Mouse (Mus musculus) olfactory bulb, adult 2 months (tissue): ENCODE measurements at regions not wholly inside any gene's neighbourhood (a gene's known extent, or its start where the extent isn't known, plus 50 kb on each side); places are given as distances from the start of the nearest gene placed in this dataset.

Experiments
- H3K27ac ChIP-seq: fragments of 200-500 bp; 2 replicates; pipeline ENCODE4 v1.5.1; 2012; ENCODE audit warnings: low read depth, low read length; ENCODE audit not compliant: insufficient read depth
- H3K4me1 ChIP-seq: fragments of 200-500 bp; 2 replicates; pipeline ENCODE4 v1.6.1; 2012; ENCODE audit warnings: low read length; ENCODE audit not compliant: control insufficient read depth, insufficient read depth
- H3K4me3 ChIP-seq: fragments of 200-500 bp; 2 replicates; pipeline ENCODE4 v1.5.1; 2012; ENCODE audit warnings: mild to moderate bottlenecking, low read depth, low read length, moderate library complexity; ENCODE audit not compliant: insufficient read depth
- CTCF ChIP-seq: fragments of 200-500 bp; IDR thresholded peaks from 2 replicates; pipeline ENCODE4 v1.5.1; 2012; ENCODE audit warnings: low read depth, mild to moderate bottlenecking, low read length, moderate library complexity; ENCODE audit not compliant: insufficient read depth
- POLR2A ChIP-seq: fragments of 200-500 bp; IDR thresholded peaks from 2 replicates; pipeline ENCODE4 v1.6.1; 2012; ENCODE audit warnings: mild to moderate bottlenecking, low read depth, low read length, moderate library complexity; ENCODE audit not compliant: insufficient read depth
- WGBS: fragments of 180-500 bp; shearing (Covaris S2); methylation state at CpG from one replicate; pipeline ENCODE4 v1.1.7; 2018; 5-methylcytosine and 5-hydroxymethylcytosine counted together

DNA sequence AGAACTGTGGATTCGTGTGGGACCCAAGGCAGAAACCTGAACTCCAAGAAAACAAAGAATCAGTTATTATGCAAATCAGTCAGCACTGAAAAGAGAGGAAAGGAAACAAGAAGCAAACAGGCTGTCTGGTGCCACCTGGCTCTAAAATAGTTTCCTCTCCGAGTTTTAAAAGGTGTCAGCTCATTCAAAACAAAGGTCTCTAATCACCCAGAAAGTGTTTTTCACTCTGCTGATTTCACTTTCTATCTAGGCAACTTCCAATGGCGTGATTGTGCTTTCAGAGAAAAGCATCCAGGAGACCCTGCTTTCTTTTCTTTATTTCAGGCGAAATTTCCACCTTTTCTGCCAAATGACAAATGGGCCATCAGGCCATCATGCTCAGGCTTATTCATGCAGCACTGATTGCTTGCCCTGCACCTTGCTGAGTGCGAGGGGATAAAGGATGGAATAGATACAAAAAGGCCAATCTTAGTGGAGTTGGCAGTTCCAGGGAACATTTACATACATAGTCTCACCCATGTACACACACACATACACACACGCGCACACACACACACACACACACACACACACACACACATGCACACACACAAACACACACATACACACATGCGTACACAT, 374.5 kb upstream of the Gria1 start:
- Histone ChIP-seq H3K4me3 (no peak overlapping the region), H3K4me1 (no peaks in the 10 kb centered on the region), H3K27ac (no peak overlapping the region)
- TF ChIP-seq POLR2A (no peak), CTCF (no peak)
- 57% methylated on average over 8 of the region's 8 CpGs for WGBS

DNA sequence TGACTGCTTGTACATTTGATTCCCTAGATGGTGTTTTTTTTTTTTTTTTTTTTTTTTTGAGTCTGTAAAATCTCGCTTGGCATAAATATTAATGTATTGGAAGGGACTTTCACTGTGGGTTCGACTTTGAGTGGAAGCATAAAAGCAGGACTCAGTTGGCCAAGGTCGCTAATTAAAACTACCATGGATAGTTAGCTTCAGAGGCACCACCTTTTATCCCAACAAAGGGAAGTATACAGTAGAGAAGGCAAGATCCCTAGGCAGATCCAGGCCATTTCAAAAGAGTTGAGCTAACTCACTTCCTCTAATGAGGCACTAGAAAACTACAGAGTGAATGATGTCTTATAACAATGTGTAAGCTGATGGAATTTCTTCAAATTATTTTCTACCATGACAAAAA, 369.5 kb upstream of the Gria1 start:
- no peak overlapping the region for H3K4me3 ChIP-seq
- TF ChIP-seq CTCF, result no peak
- no peak for TF ChIP-seq POLR2A
- H3K4me1 ChIP-seq, result no peaks in the 10 kb centered on the region
- H3K27ac ChIP-seq, result no peak overlapping the region
- WGBS, result 48% methylated on average over 3 of the region's 3 CpGs
